Mouse (Mus musculus): ENCODE measurements at regions not wholly inside any gene's neighbourhood (a gene's known extent, or its start where the extent isn't known, plus 50 kb on each side); places are given as distances from the start of the nearest gene placed in this dataset.

- peak in 1 of 2 experiments; percentile 6 for DNase-seq
Observed at GRCm38 (mm10) chr1:83727215-83727614, 319.2 kb upstream of the Sphkap start.

- DNase-seq, result no peak
Observed at GRCm38 (mm10) chr1:83723096-83723495, 315.1 kb upstream of the Sphkap start.

GRCm38 (mm10) chr1:83720166-83720565 lies 312.2 kb upstream of the Sphkap start:
- DNase-seq, result no peak

- DNase-seq, result peak; percentile 6 to 32
Observed at GRCm38 (mm10) chr1:83717056-83717455, 309.1 kb upstream of the Sphkap start.

- no peak for DNase-seq
Observed at GRCm38 (mm10) chr1:83701696-83702404, 293.9 kb upstream of the Sphkap start.

GRCm38 (mm10) chr1:83697422-83697821 lies 289.4 kb upstream of the Sphkap start:
- no peak for DNase-seq

- no peak for DNase-seq
Observed at GRCm38 (mm10) chr1:83685221-83685620, 277.2 kb upstream of the Sphkap start.

- DNase-seq, result no peak
Observed at GRCm38 (mm10) chr1:83665326-83665725, 257.3 kb upstream of the Sphkap start.

GRCm38 (mm10) chr1:83661808-83662802 lies 254.1 kb upstream of the Sphkap start:
- no peak for DNase-seq

- DNase-seq, result no peak
Observed at GRCm38 (mm10) chr1:83653661-83654060, 245.7 kb upstream of the Sphkap start.

GRCm38 (mm10) chr1:83645606-83646005 lies 237.6 kb upstream of the Sphkap start:
- DNase-seq, result no peak

- no peak for DNase-seq
Observed at GRCm38 (mm10) chr1:83642656-83643055, 234.7 kb upstream of the Sphkap start.

- no peak for DNase-seq
Observed at GRCm38 (mm10) chr1:83636051-83636450, 228.1 kb upstream of the Sphkap start.

GRCm38 (mm10) chr1:83631798-83632197 lies 223.8 kb upstream of the Sphkap start:
- DNase-seq, result no peak

GRCm38 (mm10) chr1:83631394-83631793 lies 223.4 kb upstream of the Sphkap start:
- DNase-seq, result no peak

GRCm38 (mm10) chr1:83587258-83587657 lies 179.3 kb upstream of the Sphkap start:
- no peak for DNase-seq

GRCm38 (mm10) chr1:83583041-83583440 lies 175.0 kb upstream of the Sphkap start:
- DNase-seq, result no peak

GRCm38 (mm10) chr1:83569991-83570390 lies 162.0 kb upstream of the Sphkap start:
- DNase-seq, result no peak

- DNase-seq, result no peak
Observed at GRCm38 (mm10) chr1:83568746-83569145, 160.7 kb upstream of the Sphkap start.

GRCm38 (mm10) chr1:83551617-83552016 lies 143.6 kb upstream of the Sphkap start:
- DNase-seq, result no peak

- DNase-seq, result no peak
Observed at GRCm38 (mm10) chr1:83535461-83535860, 127.5 kb upstream of the Sphkap start.

GRCm38 (mm10) chr1:83527803-83528202 lies 119.8 kb upstream of the Sphkap start:
- no peak for DNase-seq

GRCm38 (mm10) chr1:83509356-83509755 lies 101.4 kb upstream of the Sphkap start:
- no peak for DNase-seq

GRCm38 (mm10) chr1:83505386-83505785 lies 97.4 kb upstream of the Sphkap start:
- DNase-seq, result no peak
